Mouse (Mus musculus): ENCODE results near the gene Nme2. TPM values are rescaled to one million over a fixed set of nuclear protein-coding genes. Genes with fewer than 3 reads are reported as not detected.

The Nme2 gene
- polyA plus RNA-seq, 1 experiment from 2014 or later, result 404 TPM

DNA sequence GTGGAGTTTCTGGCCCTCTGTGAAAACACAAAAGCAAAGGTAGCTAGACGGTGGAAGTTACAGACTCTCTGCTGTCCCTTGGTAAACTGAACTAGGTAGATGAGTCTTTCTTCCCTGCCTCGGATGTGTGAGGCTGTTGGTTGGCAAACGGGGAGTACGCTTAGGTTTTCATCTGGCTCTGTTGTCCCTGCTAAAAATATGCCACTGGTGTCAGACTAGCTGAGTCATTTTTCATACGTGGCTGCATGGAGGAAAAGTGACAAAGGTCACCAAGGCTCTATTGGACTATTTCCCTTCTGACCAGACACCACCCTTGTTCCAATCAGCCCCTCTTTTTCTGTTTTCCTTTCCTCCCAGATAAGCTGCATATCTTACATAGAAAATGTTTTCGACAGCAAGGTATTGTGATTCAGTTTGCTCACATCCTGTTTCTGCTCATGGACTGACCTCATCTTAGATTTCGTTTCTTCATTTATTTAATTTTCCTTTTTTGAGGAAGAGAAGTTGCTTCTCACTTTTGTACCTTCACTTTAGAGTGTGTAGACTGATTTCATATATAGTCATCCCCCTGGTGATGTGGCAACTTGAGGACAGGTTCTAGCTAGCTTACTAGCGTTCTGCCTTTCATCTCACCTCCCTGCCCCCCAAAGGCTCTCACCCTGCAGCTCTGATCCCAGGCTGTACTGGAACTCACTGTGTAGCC lies 31.7 kb upstream of the Nme2 start:
- CTCF ChIA-PET, result interaction anchor here (1.2 kb wide), 1 partner anchor 30 kb away, joined by 3 read pairs; no protein-coding TSS in a partner anchor
- POLR2A ChIA-PET, result interaction anchor here (0.6 kb wide), 1 partner anchor 10 kb away, joined by 4 read pairs; no protein-coding TSS in a partner anchor
- in situ Hi-C loops (cut with MboI; ENCODE audit: low pct_unique_long_range_greater_than_20kb), result no loop called here
- TF ChIP-seq CTCF (IDR thresholded peaks at IDR 0.05), result no peak
- ATAC-seq, result no peak
- H3K27me3 ChIP-seq, result no peaks in the 10 kb centered on the region
- no peak for DNase-seq (ENCODE audit: low read depth, low spot score)

DNA sequence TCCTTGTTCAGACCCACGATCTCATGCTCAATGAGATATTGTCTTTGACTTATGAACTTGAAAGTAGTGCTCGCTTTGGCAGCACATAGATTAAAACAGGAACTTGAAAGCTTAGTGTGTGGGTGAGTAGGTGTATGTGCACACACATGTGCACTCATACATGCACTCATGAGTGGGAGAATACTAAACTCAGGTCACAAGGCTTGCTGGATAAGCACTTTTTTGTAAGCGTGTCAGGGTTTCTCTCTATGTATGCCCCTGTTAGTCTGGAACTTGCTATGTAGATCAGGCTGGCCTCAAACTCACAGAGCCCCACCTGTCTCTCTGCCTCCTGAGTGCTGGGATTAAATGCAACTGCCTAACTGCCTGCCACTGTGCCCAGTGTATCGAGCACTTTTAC lies 31.0 kb upstream of the Nme2 start:
- in situ Hi-C loops (cut with MboI; ENCODE audit: low pct_unique_long_range_greater_than_20kb), result no loop called here
- ChIA-PET POLR2A (no interaction called here), CTCF (interaction anchor here (0.7 to 1.2 kb wide), 3 partner anchors 14 to 31 kb away, joined by 3 read pairs; no protein-coding TSS in a partner anchor)
- no peaks in the 10 kb centered on the region for H3K27me3 ChIP-seq
- no peak for TF ChIP-seq CTCF (IDR thresholded peaks at IDR 0.05)
- ATAC-seq (no peak), DNase-seq (ENCODE audit: low read depth, low spot score) (no peak)

DNA sequence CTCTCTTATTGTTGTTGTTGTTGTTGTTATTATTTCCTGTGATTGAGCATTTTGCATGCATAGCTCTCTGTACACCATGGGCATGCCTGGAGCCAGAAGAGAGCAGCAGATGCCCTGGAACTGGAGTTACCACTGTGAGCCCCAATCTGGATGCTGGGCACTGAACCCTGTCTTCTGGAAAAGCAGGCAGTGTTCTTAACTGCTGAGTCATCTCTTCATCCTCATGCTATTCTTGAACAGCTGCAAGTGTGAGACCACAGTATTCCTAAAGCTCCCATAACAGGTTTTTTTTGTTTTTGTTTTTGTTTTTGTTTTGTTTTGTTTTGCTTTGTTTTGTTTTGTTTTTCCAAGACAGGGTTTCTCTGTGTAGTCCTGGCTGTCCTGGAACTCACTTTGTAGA lies 30.2 kb upstream of the Nme2 start:
- ChIA-PET CTCF (interaction anchor here (0.7 to 1.2 kb wide), 3 partner anchors 13 to 100 kb away, joined by 3 read pairs; no protein-coding TSS in a partner anchor), POLR2A (no interaction called here)
- in situ Hi-C loops (cut with MboI; ENCODE audit: low pct_unique_long_range_greater_than_20kb), result no loop called here
- DNase-seq (ENCODE audit: low read depth, low spot score) (no peak), ATAC-seq (no peak)
- no peaks in the 10 kb centered on the region for H3K27me3 ChIP-seq
- no peak for TF ChIP-seq CTCF (IDR thresholded peaks at IDR 0.05)

DNA sequence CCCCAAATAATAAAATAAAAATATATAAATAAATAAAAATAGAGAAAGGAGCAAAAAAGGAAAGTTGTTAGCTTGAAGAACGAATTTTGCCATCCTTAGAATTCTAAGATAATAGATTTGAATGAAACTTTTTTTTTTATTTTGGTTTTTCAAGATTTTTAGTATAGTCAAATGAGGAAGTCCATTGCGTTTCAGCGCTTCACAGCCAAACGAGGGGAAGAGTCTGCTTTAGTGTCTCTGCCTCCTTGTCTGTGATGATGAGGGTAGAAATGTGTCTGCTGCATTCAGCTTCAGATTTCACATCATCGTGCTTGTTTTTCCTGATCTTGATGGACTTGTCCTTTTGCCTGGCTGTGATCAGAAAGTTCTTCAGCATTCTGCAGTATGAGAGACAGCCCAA lies 29.2 kb upstream of the Nme2 start:
- ChIA-PET POLR2A (no interaction called here), CTCF (interaction anchor here (0.7 kb wide), 3 partner anchors 43 to 291 kb away, joined by 3 read pairs; no protein-coding TSS in a partner anchor)
- TF ChIP-seq CTCF (IDR thresholded peaks at IDR 0.05), result no peak
- ATAC-seq, result no peak
- in situ Hi-C loops (cut with MboI; ENCODE audit: low pct_unique_long_range_greater_than_20kb), result no loop called here
- DNase-seq (ENCODE audit: low read depth, low spot score), result no peak
- H3K27me3 ChIP-seq, result no peaks in the 10 kb centered on the region

DNA sequence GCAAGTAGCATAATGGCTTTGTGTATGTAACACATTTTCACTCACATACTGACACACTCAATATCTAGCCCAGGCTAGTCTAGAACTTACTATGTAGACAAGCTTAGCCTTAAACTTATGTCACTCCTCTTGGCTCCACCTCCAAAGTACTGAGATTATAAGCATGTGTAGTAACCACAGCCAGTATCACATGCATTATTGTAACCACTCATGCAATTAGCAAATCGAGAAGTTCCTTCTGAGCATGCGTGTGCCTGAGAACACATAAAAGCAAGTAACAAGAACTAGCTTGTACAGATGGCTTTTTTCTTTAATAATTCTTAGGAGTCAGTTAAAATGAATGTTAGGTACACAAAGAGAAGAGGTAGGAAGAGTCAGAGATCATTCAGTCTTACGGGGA lies 28.6 kb upstream of the Nme2 start:
- POLR2A ChIA-PET, result no interaction called here

DNA sequence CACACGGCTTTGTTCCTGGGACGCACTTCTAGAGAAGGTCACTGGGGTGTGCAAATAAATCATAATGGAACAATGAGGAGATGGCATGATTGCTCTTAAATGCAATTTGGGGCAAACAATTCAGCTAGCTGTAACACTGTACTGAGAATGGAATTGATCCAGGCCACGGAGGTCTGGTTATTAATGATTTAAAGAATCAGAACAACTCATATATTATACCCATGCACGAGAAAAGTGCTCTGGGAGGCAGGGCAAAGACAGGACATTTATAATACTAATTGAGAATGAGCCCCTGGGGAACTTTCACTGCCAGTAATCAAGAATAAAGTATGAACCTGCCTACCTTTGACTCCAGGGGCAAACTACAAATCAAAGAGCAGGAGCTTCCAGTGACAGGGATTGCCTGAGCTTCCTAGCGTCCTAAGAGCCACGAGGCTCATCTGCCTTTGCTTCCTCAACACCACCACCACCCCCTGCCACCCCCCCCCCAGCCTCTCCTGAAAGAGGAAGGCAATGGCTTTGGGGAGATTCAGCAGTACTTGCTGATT lies 23.5 kb upstream of the Nme2 start:
- ATAC-seq, result no peak

More for the DNA sequence above, 28.6 kb upstream of the Nme2 start:
- ATAC-seq (no peak), DNase-seq (ENCODE audit: low read depth, low spot score) (no peak)
- in situ Hi-C loops (cut with MboI; ENCODE audit: low pct_unique_long_range_greater_than_20kb), result no loop called here
- no peaks in the 10 kb centered on the region for H3K27me3 ChIP-seq
- no peak for TF ChIP-seq CTCF (IDR thresholded peaks at IDR 0.05)
- CTCF ChIA-PET, result interaction anchor here (0.7 kb wide), 3 partner anchors 44 to 292 kb away, joined by 3 read pairs; no protein-coding TSS in a partner anchor

DNA sequence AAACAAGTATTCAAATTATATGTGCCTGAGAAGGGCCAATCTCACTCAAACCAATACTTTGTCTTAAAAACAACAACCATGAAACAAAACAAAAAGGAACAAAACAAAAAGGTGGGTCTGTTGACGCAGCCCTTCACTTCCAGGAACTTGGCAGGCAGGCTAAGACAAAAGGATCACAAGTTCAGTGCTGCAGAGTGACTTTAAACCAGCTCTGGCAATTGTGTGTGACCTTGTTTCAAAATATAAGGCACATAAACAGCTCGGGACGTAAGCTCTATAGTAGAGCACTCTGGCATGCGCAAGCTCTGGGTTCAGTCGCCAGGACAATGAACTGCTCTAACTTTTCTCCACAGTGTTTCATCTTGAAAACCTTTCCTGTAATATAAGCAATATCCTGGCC lies 16.9 kb upstream of the Nme2 start:
- DNase-seq (ENCODE audit: low read depth, low spot score) (no peak), ATAC-seq (no peak)
- ChIA-PET POLR2A (no interaction called here), CTCF (interaction anchor here (0.6 kb wide), 1 partner anchor 13 kb away, joined by 3 read pairs; no protein-coding TSS in a partner anchor)
- H3K27me3 ChIP-seq, result no peaks in the 10 kb centered on the region
- no peak for TF ChIP-seq CTCF (IDR thresholded peaks at IDR 0.05)
- in situ Hi-C loops (cut with MboI; ENCODE audit: low pct_unique_long_range_greater_than_20kb), result loop anchor here (5.0 kb wide), 1 partner anchor 109 kb away; no protein-coding TSS in a partner anchor

More for the DNA sequence above, 23.5 kb upstream of the Nme2 start:
- ChIA-PET POLR2A (no interaction called here), CTCF (no interaction called here)
- H3K27me3 ChIP-seq, result no peaks in the 10 kb centered on the region
- DNase-seq (ENCODE audit: low read depth, low spot score), result no peak
- in situ Hi-C loops (cut with MboI; ENCODE audit: low pct_unique_long_range_greater_than_20kb), result no loop called here
- no peak for TF ChIP-seq CTCF (IDR thresholded peaks at IDR 0.05)

DNA sequence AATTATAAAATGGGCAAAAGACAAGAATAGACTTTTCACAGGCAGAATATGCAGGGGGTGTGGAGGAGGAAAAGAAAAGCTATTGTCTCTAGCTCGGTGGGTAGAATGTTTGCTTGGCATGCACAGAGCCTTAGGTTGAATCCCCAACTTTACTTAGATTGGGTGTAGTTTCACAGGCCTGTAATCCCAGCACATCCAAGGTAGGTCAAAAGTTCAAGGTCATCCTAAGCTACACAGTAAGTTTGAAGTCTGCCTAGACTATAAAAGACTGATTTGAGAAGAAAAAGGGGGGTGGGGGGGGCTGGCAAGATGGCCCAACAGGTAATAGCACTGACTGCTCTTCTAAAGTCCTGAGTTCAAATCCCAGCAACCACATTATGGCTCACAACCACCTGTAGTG lies 13.7 kb upstream of the Nme2 start:
- CTCF ChIA-PET, result interaction anchor here (0.7 to 1.6 kb wide), 6 partner anchors 17 to 159 kb away, joined by 3 to 10 read pairs (median 3); no protein-coding TSS in a partner anchor

DNA sequence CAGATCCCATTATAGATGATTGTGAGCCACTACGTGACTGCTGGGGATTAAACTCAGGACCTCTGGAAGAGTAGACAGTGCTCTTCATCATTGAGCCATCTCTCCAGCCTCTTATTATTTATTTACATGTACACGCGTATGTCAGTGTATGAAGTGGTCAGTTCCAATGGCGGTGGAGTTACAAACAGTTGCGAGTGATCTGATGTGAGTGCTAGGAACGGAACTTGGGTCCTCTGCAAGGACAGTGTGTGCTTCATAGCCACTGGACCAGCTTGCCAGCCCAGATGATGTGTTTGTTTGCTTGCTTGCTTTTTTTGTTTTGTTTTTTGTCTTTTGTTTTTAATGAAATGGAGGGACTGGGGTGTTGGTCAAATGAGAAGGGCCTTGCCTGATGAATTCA lies 13.1 kb upstream of the Nme2 start:
- TF ChIP-seq CTCF (IDR thresholded peaks at IDR 0.05), result no peak
- in situ Hi-C loops (cut with MboI; ENCODE audit: low pct_unique_long_range_greater_than_20kb), result no loop called here
- ATAC-seq (no peak), DNase-seq (ENCODE audit: low read depth, low spot score) (no peak)
- H3K27me3 ChIP-seq, result no peaks in the 10 kb centered on the region
- CTCF ChIA-PET, result interaction anchor here (0.8 to 1.2 kb wide), 6 partner anchors 11 to 117 kb away, joined by 3 to 5 read pairs (median 3); no protein-coding TSS in a partner anchor
- POLR2A ChIA-PET, result no interaction called here

More for the DNA sequence above, 13.7 kb upstream of the Nme2 start:
- no peak for DNase-seq (ENCODE audit: low read depth, low spot score)
- no peak for TF ChIP-seq CTCF (IDR thresholded peaks at IDR 0.05)
- in situ Hi-C loops (cut with MboI; ENCODE audit: low pct_unique_long_range_greater_than_20kb), result loop anchor here (5.0 kb wide), 1 partner anchor 113 kb away; no protein-coding TSS in a partner anchor
- POLR2A ChIA-PET, result interaction anchor here (1.0 kb wide), 1 partner anchor 25 kb away, joined by 3 read pairs; no protein-coding TSS in a partner anchor
- ATAC-seq, result no peak
- no peaks in the 10 kb centered on the region for H3K27me3 ChIP-seq

DNA sequence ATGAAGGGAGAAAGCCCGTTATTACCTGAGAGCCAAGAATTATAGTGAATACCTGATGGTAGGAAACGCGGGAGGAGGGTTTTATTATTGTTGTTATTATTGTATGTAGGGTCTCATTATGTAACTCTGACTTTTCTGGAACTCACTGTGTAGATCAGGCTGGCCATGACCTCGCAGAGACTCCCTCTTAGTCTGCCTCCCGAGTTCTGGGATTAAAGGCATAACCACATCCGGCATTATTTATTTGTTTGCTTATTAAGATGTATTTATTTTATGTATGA lies 12.7 kb upstream of the Nme2 start:
- DNase-seq (ENCODE audit: low read depth, low spot score) (no peak), ATAC-seq (no peak)
- ChIA-PET CTCF (interaction anchor here (0.8 to 1.2 kb wide), 4 partner anchors 10 to 123 kb away, joined by 3 to 5 read pairs (median 3); no protein-coding TSS in a partner anchor), POLR2A (interaction anchor here (0.7 kb wide), 1 partner anchor 26 kb away, joined by 3 read pairs; no protein-coding TSS in a partner anchor)
- in situ Hi-C loops (cut with MboI; ENCODE audit: low pct_unique_long_range_greater_than_20kb), result no loop called here
- no peaks in the 10 kb centered on the region for H3K27me3 ChIP-seq
- TF ChIP-seq CTCF (IDR thresholded peaks at IDR 0.05), result no peak
